Mouse (Mus musculus) left cerebral cortex, adult 18-20 months (tissue): Measurements from ENCODE around the gene Mrpl2. TPM values are rescaled to one million over a fixed set of nuclear protein-coding genes. Genes with fewer than 3 reads are reported as not detected.

Source experiments
- DNase-seq, 2 experiments: peaks; one replicate each; pipeline ENCODE4 v3.0.0; 2021 to 2022; ENCODE audit warnings: low spot score in 2 of 2, mixed read lengths in 1 of 2
- long read RNA-seq, 2 experiments: library from polyadenylated mRNA; stranded (forward); transcript quantifications; one replicate each; pipeline ENCODE4 v2.0.0; 2021
- total RNA-seq, 2 experiments: library from RNA; stranded (reverse); gene quantifications; 2 replicates each; pipeline ENCODE4 v1.2.3; 2021

Gene Mrpl2
- total RNA-seq, result 10 to 100 TPM; 51.8 to 53.0 TPM
- long read RNA-seq, experiment 1, transcript Mrpl2-201 (7 exons, 1,031 nt), result major isoform, 41 of 46 reads
- long read RNA-seq, experiment 1, partial matches to known transcripts, result 2 of 46 reads
- long read RNA-seq, experiment 1, other reads (novel, unspliced or antisense), result 2 of 46 reads
- long read RNA-seq, experiment 2, transcript Mrpl2-201 (7 exons, 1,031 nt), result major isoform, 29 of 34 reads
- long read RNA-seq, experiment 2, partial matches to known transcripts, result 1 of 34 reads
- long read RNA-seq, experiment 2, other reads (novel, unspliced or antisense), result 3 of 34 reads

DNA sequence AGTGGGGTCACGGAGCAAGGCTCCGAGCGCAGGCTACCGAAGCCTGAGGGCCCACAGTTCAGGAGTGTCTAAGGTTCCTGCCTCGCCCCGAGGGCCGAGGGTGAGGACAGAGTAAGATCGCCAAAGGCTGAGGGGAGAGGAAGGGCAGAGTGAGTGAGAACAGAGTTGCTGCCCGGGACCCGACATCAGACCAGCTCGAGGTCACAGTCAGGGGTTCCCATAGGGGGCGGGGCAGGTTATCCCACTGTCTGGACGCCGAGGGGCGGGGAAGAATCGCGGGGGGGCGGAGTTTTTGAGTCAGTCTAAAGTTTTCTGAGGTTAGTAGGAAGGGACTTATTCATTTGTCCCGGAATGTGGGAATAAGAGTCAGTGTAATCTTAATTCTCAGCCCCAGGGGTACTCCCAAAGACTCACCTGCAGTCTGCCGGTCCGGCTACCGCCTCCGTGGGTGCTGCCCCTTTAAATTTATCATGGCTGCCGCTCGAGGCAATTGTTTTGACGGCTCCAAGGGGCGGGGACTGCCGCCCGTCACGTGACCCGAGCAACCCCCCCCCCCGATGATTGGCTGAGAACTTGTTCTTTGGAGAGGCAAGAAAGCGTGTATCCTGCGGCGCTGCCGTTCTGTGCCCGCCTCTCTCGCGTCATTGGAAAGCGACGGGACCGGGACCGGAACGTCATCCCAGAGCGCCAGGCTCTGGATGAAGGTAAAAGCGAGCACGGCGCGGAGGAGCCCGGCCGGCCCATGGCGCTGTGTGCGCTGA lies at the start of gene Mrpl2, which contains the start of gene Klc4:
Gene Mrpl2 (plus strand): TSS at position 669 of the 761 bp plus-strand sequence.
Gene Klc4 (minus strand): TSS at position 462 of the 761 bp plus-strand sequence.
- peak; percentile 99 for DNase-seq

GRCm38 (mm10) chr17:46597956-46598355 lies 48.1 kb upstream of the Mrpl2 start:
- no peak for DNase-seq

DNA sequence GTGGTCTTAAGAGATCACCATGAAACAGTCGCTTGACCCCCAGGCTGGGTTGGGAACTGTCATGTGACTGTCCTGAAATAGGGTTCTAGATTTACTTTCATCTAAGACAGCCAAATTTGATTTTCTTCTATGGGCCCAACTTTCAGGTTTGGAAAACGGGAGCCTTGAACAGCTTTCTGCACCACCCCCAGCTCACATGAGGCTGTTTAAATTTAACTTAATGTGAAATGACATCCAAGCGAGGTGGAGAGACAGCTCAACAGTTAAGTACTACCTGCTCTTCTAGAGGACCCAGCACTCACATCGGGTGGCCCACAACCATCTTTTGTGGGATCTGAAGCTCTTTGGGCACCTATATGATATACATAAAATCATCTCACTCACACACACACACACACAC lies 47.1 kb upstream of the Mrpl2 start:
- no peak for DNase-seq

GRCm38 (mm10) chr17:46600569-46600968 lies 45.5 kb upstream of the Mrpl2 start:
- no peak for DNase-seq

DNA sequence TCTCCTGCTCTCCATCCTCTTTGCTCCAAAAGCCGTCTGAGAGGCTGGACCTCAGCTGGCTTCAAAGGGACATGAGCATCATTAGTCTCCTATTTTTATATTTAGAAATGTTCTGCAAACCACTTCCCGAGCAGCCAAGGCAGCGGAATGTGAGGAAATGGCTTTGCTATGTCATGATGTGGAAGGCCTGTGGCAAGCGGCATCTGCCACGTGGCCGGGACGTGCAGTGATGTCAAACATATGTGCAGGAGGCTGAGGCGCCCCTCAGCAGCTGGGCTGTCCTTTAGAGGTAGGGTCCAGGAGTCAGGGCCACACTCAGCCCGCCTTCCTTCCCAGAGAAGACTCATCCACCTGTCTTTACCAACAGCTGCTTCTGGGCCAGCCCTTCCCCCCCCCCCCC lies 43.8 kb upstream of the Mrpl2 start:
- no peak for DNase-seq

DNA sequence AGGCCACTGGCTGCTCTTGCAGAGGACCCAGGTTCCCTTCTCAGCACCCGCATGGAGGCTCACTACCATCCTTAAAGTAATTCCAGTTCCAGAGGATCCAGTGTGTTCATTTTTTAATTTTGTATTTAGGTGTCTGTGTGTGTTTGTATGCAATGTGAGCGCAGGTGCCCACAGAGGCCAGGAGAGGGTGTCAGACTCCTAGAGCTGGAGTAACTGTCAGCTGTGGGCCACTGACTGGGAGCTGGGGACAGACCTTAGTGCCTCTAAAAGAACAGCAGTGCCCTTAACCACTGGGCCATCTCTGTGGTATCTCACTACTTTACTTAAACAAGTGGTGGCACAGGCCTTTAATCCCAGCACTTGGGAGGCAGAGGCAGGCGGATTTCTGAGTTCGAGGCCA lies 42.8 kb upstream of the Mrpl2 start:
- no peak for DNase-seq

DNA sequence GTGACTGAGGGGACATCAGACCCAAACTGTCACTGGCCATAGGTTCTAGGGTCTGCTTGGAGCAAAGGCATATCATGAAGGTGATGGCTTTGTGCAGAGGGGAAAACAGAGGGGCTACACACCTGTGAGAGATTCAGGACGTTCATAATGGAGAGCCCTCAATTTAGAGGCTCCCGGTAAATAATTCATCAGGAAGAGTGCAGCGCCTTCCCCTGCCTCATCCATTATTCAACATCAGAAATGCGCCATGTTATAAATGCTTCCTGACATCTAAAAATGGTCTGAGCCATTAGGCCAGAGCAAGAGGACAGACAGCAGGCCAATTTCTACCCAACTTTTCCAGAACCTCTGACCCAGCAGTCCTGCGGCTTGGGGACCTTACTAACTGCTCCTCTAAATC lies 40.9 kb upstream of the Mrpl2 start:
- DNase-seq, result no peak

- DNase-seq, result peak; percentile 42 to 60
These were observed 40.0 kb upstream of the Mrpl2 start for GRCm38 (mm10) chr17:46605987-46606386.

- no peak for DNase-seq
These were observed 36.1 kb upstream of the Mrpl2 start for GRCm38 (mm10) chr17:46609721-46610514.

- no peak for DNase-seq
These were observed 34.7 kb upstream of the Mrpl2 start for GRCm38 (mm10) chr17:46611316-46611715.

DNA sequence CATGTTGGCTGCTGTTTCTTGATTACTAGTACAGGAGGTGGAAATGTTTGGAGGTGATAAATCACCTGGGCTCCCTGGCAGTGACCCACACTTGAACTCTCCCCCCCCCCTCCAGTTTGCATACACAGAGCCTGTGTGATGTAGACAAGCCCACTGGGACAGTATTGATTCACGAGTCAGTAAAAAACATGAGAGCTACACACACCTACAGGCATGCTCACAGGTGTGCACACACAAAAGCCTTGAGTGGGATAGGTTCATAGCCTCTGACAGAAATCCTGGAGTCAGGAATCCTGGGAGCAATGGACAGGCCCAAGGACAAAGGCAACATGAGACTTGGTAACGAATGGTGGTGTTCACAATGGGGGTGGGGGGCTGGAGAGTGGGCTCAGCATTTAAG lies 33.8 kb upstream of the Mrpl2 start:
- no peak for DNase-seq

GRCm38 (mm10) chr17:46612820-46613219 lies 33.2 kb upstream of the Mrpl2 start:
- no peak for DNase-seq

DNA sequence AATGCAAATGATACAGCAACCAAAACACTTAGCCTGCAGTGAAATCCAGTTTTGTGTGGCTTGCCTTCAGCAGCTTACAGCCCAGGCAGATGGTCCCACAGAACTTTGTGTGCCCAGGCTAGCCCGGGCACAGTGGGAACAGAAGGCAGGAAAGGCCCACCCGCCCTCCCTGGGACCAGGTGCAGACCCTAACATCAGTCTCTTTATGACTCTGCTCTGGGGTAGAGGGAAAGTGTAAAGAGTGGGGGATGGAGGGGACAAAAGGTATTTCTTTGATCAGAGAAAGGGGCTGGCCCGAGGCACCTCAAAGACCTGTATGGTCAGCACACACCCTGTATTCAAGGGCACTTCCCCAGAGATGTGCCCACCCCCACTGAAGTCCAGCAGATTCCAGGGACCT lies 32.8 kb upstream of the Mrpl2 start:
- no peak for DNase-seq

DNA sequence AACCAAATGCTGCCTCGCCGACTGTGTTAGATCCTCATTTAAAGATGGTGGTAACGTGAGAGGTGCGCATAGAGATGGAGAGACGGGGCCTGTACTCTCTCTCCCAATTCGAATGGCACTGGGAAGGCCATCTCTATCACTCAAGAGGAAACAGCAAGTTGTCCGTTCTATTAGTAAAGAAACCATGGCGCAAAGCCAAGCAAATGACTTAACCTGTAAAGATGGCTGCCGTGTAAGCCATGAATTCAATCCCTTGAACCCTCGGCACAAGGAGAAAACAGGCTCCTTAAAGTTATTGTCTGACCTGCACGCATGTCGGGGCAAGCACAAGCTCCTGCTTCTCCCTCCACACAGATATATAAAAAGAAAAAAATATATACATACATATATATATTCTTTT lies 28.2 kb upstream of the Mrpl2 start:
- no peak for DNase-seq

DNA sequence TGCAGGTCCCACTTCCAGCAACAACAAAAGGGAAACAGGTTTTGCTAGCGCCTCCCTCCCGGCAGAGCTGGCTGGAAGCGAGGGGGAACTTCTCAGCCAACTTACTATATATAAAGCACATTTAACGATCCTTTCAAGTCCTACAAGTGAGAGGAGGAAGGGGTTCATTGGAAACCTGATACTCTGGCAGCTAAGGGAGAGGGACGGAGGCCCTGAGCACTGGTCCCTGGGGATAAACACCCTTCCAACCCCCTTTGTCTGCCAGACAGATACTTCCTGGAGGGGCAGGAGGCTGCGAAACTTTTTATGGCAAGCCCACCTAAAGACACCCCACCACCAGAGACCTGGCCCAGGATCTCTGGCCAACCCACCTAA lies 27.6 kb upstream of the Mrpl2 start:
- DNase-seq, result no peak

DNA sequence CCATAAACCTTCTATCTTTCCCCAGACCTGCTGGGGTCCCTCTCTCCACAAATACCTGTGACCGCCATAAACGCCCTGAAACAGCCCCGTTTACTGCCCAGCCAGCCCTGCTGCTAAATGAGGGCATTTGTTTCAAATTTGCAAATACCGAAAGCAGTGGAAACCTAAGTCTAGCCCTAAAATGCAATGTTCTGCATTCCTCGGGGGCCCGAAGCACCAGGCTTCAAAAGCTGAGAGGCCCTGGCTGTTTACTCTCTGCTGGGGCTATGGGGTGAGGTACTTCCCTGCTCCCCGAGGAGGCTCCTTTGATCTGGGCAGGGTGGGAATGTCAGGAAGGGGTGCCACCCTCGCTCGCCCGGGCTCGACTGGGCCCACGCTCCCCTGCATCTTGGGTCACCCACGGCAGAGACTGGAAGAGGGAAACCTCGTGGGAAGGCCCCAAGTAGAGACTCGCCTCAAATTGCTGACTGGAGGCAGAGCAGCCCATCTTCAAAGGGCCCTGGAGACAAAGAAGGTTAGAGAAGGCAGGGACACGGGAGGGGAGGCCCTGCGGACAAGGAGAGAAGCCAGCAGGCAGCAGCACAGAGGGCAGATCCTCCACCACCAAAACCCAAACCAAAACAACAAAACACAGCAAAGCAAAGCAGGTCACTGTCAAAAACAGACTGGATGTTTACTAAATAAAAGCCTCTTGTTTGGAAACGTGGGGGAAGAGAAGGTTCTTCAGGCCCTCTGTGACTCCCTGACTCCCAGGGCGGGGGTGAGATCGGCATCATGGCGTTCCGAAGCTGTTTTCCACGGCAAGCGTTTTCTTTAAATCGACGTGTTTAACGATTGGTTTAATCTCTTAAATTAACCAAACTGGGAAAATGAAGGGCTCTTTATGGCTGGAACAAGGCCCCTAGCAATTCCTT lies 27.0 kb upstream of the Mrpl2 start:
- no peak for DNase-seq

GRCm38 (mm10) chr17:46619683-46620357 lies 26.2 kb upstream of the Mrpl2 start:
- no peak for DNase-seq

- DNase-seq, result peak; percentile 48 to 62
These were observed 24.7 kb upstream of the Mrpl2 start for GRCm38 (mm10) chr17:46621324-46621723.

DNA sequence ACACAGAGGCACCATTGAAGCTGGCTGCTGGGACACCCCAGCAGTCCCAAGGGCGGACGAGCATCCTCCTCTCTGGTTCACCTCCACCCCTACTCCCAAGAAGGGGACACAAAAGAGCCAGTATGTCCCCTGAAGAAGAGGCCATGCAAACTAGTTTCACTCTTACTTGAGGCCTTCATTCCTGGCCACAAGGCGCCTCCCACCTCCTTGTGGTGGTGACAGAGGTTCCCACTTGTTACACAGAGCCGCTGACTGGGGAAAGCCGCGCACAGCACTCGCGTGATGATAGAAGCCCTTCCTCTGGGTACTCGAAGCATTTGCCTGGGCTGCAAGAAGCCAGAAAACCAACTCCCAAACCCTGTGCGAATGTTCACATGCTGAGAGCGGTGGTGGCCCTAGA lies 23.8 kb upstream of the Mrpl2 start:
- DNase-seq, result no peak
